Mouse (Mus musculus) limb, embryonic 14.5 days (tissue): ENCODE results near the gene Tmem209. TPM values are rescaled to one million over a fixed set of nuclear protein-coding genes. Genes with fewer than 3 reads are reported as not detected.

Experiments used
- ATAC-seq: fragments of 200-750 bp; cut with Nextera tagmentation; 2 replicates; pipeline ENCODE4 v1.8.0; 2017; ENCODE audit warnings: low read depth, moderate number of reproducible peaks, moderate TSS enrichment; ENCODE audit not compliant: low FRiP score
- DNase-seq: peaks from one replicate; pipeline ENCODE4 v3.0.0-alpha.2; 2015; ENCODE audit warnings: low spot score
- H3K27ac ChIP-seq: fragments of 300-500 bp; sonication (generic); replicated peaks from 2 replicates; pipeline ENCODE4 v1.5.1; 2014; ENCODE audit warnings: low read depth, mild to moderate bottlenecking, low read length, moderate library complexity, mixed read lengths
- H3K27me3 ChIP-seq: fragments of 300-500 bp; sonication (generic); 2 replicates; pipeline ENCODE4 v1.6.1; 2014; ENCODE audit warnings: low read length, mixed read lengths; ENCODE audit not compliant: control insufficient read depth, insufficient read depth
- H3K36me3 ChIP-seq: fragments of 300-500 bp; sonication (generic); 2 replicates; pipeline ENCODE4 v1.6.1; 2014; ENCODE audit warnings: mild to moderate bottlenecking, low read length, moderate library complexity, mixed read lengths; ENCODE audit not compliant: control insufficient read depth, insufficient read depth
- H3K4me1 ChIP-seq: fragments of 300-500 bp; sonication (generic); 2 replicates; pipeline ENCODE4 v1.6.1; 2014; ENCODE audit warnings: antibody characterized with exemption, low read length, mixed read lengths; ENCODE audit not compliant: control insufficient read depth, insufficient read depth
- H3K4me2 ChIP-seq: fragments of 300-500 bp; sonication (generic); replicated peaks from 2 replicates; pipeline ENCODE4 v1.6.1; 2014; ENCODE audit warnings: low read depth, mild to moderate bottlenecking, low read length, moderate library complexity; ENCODE audit not compliant: severe bottlenecking
- H3K4me3 ChIP-seq: fragments of 300-500 bp; sonication (generic); replicated peaks from 2 replicates; pipeline ENCODE4 v1.5.1; 2014; ENCODE audit warnings: low read length
- H3K9ac ChIP-seq: fragments of 300-500 bp; sonication (generic); 2 replicates; pipeline ENCODE4 v1.6.1; 2014; ENCODE audit warnings: mild to moderate bottlenecking, low read depth, low read length, moderate library complexity; ENCODE audit not compliant: severe bottlenecking
- H3K9me3 ChIP-seq: fragments of 300-500 bp; sonication (generic); 2 replicates; pipeline ENCODE4 v1.6.1; 2016; ENCODE audit warnings: low read length; ENCODE audit not compliant: control insufficient read depth
- POLR2A ChIP-seq: fragments of 200-500 bp; IDR thresholded peaks from 2 replicates; pipeline ENCODE4 v1.8.0; 2012; ENCODE audit warnings: inconsistent platforms, mild to moderate bottlenecking, moderate library complexity, borderline replicate concordance; ENCODE audit not compliant: insufficient read depth, insufficient read length; ENCODE audit errors: extremely low read depth
- WGBS: fragments of 180-500 bp; shearing (Covaris S2); extraction: QIAGEN DNeasy Blood & Tissue Kit; methylation state at CpG from one replicate; pipeline ENCODE4 v1.1.7; 2014; 5-methylcytosine and 5-hydroxymethylcytosine counted together
- polyA plus RNA-seq, 2 experiments: library from polyadenylated mRNA; depleted of rRNA in 1 of 2; stranded (reverse) in 1 of 2; unstranded in 1 of 2; fragments of >200 nt; fragmentation: Nextera tagmentation in 1 of 2; extraction: Ambion mirVana in 1 of 2; gene quantifications; 2 replicates each; pipeline versions ENCODE4 v1.2.1 to v1.2.3; 2012 to 2014

Gene Tmem209
- polyA plus RNA-seq, 2 experiments = 28.3 to 47.5 TPM

- no peak for ATAC-seq
- H3K4me3 ChIP-seq = no peak overlapping the region
- H3K27ac ChIP-seq = no peak overlapping the region
- H3K9me3 ChIP-seq = no peaks in the 10 kb centered on the region
- no peak overlapping the region for H3K4me2 ChIP-seq
- no peak for DNase-seq
- WGBS = 81% methylated on average over 5 of the region's 5 CpGs
- no peaks in the 10 kb centered on the region for H3K27me3 ChIP-seq
- TF ChIP-seq POLR2A = no peak
- H3K36me3 ChIP-seq = peaks cover 15% of the 10 kb centered on the region
- no peak overlapping the region for H3K9ac ChIP-seq
- peaks cover 29% of the 10 kb centered on the region for H3K4me1 ChIP-seq
Observed at GRCm38 (mm10) chr6:30458626-30459025, 51.0 kb downstream of the Tmem209 start.

GRCm38 (mm10) chr6:30456991-30457390 lies 52.6 kb downstream of the Tmem209 start:
- DNase-seq = no peak
- no peak overlapping the region for H3K27ac ChIP-seq
- H3K4me3 ChIP-seq = no peak overlapping the region
- no peak for ATAC-seq
- no peaks in the 10 kb centered on the region for H3K27me3 ChIP-seq
- H3K36me3 ChIP-seq = peaks cover 27% of the 10 kb centered on the region
- peaks cover 23% of the 10 kb centered on the region for H3K4me1 ChIP-seq
- no peaks in the 10 kb centered on the region for H3K9me3 ChIP-seq
- WGBS = 94% methylated on average over 7 of the region's 7 CpGs
- no peak overlapping the region for H3K9ac ChIP-seq
- no peak for TF ChIP-seq POLR2A
- H3K4me2 ChIP-seq = no peak overlapping the region

- peaks cover 55% of the 10 kb centered on the region for H3K36me3 ChIP-seq
- H3K27me3 ChIP-seq = no peaks in the 10 kb centered on the region
- 97% methylated on average over 10 of the region's 10 CpGs for WGBS
- no peak overlapping the region for H3K27ac ChIP-seq
- no peaks in the 10 kb centered on the region for H3K9me3 ChIP-seq
- H3K4me2 ChIP-seq = no peak overlapping the region
- H3K4me3 ChIP-seq = no peak overlapping the region
- no peak overlapping the region for H3K9ac ChIP-seq
- H3K4me1 ChIP-seq = no peaks in the 10 kb centered on the region
- DNase-seq (no peak), ATAC-seq (no peak)
- TF ChIP-seq POLR2A = no peak
Observed at GRCm38 (mm10) chr6:30439576-30439975, 70.0 kb downstream of the Tmem209 start.

GRCm38 (mm10) chr6:30437054-30437453 lies 72.5 kb downstream of the Tmem209 start:
- DNase-seq = no peak
- Histone ChIP-seq H3K4me1 (0 out of 2 replicates have a peak, but pooled peaks cover 2% of the 10 kb centered on the region), H3K27me3 (no peaks in the 10 kb centered on the region), H3K4me3 (no peak overlapping the region), H3K36me3 (peaks cover 30% of the 10 kb centered on the region), H3K9me3 (no peaks in the 10 kb centered on the region), H3K4me2 (no peak overlapping the region), H3K27ac (no peak overlapping the region), H3K9ac (no peak overlapping the region)
- WGBS = 64% methylated on average over 3 of the region's 3 CpGs
- TF ChIP-seq POLR2A = no peak
- no peak for ATAC-seq

- no peak for ATAC-seq
- H3K9me3 ChIP-seq = no peaks in the 10 kb centered on the region
- H3K9ac ChIP-seq = no peak overlapping the region
- peaks cover 24% of the 10 kb centered on the region for H3K36me3 ChIP-seq
- H3K27ac ChIP-seq = no peak overlapping the region
- H3K4me3 ChIP-seq = no peak overlapping the region
- DNase-seq = no peak
- H3K27me3 ChIP-seq = no peaks in the 10 kb centered on the region
- TF ChIP-seq POLR2A = no peak
- 90% methylated on average over 3 of the region's 3 CpGs for WGBS
- 0 out of 2 replicates have a peak, but pooled peaks cover 5% of the 10 kb centered on the region for H3K4me1 ChIP-seq
- H3K4me2 ChIP-seq = no peak overlapping the region
Observed at GRCm38 (mm10) chr6:30436476-30436875, 73.1 kb downstream of the Tmem209 start.
